Mouse (Mus musculus): Measurements from ENCODE around the gene Homer2.

Homer2 gene

GRCm38 (mm10) chr7:81697954-81698353, 9.4 kb downstream of the Homer2 start:
- peak; percentile 30 for DNase-seq

DNA sequence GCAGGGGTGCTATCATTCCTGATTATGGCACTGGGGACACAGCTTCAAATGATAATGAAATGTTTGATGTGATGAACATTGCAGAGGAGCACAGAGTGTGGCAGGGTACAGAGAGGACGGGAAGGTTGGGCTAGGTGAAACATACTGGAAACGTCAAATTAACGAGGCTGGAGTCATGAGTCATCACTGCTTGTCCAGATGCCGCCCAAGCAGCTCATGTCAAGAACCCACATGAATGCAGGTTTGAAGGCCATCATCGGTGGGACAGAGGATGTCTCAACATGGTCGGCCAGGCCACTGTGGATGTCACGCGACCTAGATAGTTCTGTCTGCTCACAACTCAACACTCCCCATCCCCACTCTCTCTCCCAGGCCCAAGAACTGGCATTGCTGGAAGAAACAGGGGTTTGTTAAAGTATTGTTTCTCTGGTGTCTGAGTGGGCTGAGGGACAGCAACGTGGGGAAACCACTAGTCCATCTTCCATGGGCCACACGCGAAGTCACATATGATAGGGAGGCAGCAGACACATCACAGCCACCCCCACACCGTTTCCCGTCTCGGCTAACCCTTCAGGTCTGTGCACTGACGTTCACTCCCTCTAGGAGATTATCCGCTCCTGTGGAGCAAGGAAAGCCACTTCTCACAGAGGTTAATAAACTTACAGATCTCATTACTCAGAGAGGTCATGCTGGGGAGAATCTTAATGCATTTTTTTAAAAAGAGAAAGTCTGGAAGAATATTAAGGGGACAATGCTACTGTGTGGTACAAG, 11.4 kb downstream of the Homer2 start:
- DNase-seq: no peak

- no peak for DNase-seq
Measured at GRCm38 (mm10) chr7:81691067-81691466, 16.3 kb downstream of the Homer2 start.

DNA sequence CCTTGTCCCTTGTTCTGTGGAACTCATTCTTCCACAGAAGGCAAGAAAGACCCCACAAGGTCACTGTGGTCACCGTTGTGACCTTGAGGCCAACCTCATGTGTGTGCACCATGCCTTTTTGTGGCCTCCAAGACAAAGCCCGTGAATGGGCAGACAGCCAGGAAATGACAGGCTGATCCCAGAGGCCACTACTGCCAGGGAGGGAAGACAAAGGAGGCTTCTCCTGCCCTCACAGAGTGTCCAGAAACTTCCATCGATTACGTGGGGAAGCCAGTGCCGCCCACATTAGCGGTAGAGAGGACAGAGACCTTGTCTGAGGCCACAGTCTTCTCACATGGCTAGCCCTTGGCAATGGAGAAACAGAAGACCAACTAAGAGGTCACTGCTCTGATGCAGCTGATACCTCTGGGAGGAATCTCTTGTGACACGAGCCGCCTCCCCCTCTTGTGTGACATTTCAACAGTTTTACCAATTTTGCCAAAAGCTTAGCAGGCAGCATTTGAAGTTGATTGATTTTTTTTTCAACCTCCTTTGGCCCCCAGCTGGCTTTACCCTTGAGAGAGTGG, 18.1 kb downstream of the Homer2 start:
- DNase-seq: peak; percentile 83

DNA sequence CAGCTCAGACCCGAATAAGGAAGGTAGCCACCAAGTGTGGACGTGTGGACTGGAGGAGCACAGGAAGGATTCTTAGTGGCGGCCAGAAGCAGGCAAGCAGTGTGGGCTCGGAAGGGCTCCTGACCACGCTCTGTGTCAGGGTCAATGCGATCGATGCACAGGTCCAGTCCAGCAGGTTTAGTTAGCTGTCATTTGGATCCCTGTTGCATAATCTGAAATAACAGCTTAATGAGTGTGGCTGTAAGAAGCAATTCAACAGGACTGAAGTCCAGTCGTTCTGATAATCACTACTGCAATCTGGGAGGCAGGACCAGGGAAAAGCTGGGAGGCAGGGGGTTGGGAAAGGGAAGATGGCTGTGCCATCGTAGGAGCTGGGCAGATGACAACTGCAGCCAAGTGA, 18.9 kb downstream of the Homer2 start:
- DNase-seq: no peak

DNA sequence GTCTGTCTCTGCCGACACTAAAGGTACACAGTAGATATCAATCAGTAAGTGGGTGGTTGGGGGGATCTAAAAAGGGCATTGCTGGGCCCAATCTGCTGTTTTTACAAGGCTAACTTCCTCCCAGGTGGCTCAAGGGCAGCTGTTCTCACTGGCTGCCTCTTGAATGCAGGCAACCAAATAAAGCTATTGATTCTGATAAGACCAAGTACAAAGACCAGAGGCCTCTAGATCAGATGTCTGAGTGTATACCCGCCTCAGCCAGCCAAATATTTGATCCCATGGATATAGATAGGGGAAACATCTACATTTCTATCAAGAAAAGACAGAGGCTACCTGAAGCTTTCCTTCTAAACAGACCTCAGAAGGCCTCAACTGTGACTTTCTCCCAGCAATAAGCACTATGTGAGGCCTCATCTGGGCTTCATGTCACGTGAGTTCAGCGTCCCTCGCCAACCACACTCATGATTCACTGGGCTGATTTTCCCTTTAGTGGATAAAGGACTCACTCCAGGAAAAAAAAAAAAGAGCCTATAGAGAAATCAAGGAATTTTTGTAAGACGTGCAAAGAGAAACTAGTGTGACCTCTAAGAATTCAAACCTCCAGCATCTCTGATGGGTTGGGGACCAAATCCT, 19.5 kb downstream of the Homer2 start:
- DNase-seq: no peak

- DNase-seq: no peak
Measured at GRCm38 (mm10) chr7:81685375-81685774, 22.0 kb downstream of the Homer2 start.

DNA sequence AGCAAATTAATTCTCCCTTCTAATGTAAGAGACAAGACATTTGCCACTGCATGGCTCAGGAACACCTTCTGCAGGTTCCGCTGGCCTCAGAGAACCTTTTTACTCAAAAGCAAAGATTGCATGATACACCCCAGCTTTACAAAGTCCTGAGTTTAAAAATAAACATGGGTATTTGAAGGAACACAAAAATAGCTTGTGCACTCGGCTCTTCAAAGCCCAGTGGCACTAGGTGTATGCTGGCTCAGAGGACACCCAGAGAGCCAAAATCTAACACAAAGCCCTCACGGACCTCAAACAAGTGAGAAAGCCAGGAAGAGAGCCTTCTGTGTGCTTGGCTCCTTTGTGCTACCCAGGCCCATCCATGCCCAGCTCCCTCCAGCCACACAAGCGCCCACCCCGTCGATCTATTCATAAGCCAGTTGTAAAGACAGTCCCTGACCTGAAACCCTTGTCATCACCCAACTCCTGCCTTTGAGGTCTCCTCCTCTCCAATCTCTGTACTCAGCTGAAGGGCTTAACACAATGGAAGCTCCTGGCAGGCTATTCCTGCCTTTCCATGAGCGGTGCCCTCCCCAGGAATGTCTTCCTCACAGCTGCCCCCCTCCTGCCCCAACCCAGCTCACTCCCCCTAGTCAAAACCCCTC, 23.4 kb downstream of the Homer2 start:
- DNase-seq: no peak

- DNase-seq: no peak
Measured at GRCm38 (mm10) chr7:81681386-81681785, 25.9 kb downstream of the Homer2 start.

DNA sequence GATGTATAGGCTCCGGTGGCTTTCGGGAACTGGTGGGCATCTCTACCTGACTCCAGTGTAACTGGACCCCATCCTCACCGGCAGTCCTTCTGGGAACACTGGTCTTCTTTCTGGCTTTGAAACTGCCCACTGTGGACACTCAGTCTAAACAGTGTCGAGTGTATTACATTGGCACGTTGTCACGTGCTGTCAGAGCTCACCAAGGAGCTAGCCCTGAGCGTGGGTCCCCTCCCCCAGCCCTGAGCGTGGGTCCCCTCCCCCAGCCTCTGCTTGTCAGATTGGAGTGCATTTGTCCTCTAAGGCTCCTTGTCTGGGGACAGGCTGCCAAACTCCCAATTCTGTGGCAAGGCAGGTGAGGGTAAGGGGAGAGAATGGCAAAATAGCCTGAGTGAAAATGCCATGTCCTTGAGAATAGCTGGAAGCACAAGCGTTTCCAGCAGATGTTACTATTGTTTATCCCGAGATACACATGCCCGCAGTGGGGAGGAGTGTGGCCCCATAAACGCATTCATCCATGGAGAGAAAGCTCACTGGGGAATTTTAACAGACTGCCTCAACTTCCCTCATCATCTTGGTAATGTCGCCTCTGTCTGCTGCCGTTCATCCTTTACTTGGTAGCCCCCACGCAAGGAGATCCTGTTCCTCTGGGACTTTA, 33.8 kb downstream of the Homer2 start:
- DNase-seq: peak; percentile 51

GRCm38 (mm10) chr7:81672735-81673291, 34.5 kb downstream of the Homer2 start:
- no peak for DNase-seq

DNA sequence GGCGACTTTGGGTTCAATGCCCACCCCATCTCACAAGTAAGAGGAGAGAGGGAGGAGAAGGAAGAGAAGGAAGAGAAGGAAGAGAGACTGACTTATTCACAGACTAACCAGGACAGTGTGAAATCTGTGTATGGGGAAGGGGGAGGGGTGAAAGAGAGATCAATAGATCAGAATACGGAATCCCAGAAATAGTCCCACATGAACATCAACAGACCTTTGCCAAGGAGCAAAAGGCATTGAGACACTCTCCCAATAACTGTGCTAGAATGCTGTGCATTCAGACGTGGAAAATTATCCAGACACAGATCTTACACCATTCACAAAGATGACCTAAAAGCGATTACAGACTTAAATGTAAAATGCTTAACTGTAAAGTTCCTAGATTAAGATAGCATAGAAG, 40.2 kb downstream of the Homer2 start:
- DNase-seq: no peak

DNA sequence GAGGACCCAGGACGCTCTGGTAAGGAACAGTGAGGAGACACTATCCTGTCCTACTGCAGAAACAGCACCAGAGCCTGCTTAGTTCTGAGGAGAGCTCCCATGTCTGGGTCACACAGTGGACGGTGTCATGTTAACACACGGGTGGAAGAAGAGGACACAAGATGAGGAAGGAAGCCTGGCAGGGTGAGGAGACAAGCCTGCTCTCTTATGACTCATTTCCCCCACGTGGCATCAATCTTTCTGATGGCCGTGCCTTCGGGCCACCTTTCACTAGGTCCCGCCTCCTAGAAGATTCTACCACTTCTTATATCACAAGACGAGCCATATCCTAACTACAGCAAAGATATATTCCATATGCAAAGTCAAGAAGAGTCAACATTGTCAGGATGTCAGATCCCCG, 40.7 kb downstream of the Homer2 start:
- DNase-seq: no peak

DNA sequence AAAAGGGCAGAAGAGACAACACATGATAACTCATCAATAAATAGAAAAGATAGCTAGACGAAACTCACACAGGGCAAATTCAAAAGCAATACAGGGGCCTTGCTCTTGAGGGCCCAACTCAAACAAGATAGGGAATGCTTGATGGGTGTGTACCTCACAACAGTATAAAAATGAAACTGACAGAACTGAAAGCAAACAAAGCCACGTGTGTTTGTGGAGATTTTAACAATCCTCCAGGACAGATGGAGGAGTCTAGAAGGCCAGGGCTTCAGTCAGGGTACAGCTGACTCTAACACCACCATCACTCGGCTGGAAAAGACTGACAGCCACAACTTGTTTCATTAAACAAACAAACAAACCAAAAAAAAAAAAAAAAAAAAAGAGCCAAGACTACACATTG, 44.3 kb downstream of the Homer2 start:
- DNase-seq: no peak

DNA sequence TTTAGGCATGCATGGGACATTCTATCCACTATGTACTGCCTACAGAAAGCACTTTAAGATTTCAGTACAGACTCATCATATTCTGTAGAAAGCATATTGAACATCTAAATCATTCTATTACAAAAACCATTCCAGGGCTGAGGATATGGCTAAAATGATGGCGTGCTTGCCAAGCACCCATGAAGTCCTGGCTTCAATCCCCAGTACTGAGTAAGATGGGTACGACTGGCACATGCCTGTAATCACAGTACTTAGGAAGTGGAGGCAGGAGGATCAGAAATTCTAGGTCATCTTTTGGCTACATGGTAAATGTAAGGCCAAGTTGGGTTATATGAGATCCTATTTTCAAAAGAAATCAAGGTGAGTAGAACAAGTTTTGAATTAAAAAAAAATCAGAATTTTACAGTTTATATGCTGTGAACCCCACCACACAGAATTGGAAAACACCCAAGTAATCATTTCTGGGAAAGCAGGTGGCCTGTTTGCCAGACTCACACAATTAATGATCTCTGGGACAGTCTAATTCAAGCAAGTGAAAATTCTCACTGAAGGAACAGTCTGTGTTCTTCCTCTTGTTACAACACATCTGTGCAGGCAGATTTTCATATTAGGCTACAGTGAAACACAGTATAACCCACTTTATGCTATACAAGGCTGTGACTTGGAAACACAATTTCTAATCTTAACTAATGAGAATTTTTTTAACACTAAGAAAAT, 49.5 kb downstream of the Homer2 start:
- DNase-seq: no peak

- no peak for DNase-seq
Measured at GRCm38 (mm10) chr7:81657055-81657454, 50.3 kb downstream of the Homer2 start.

GRCm38 (mm10) chr7:81656635-81657034, 50.7 kb downstream of the Homer2 start:
- DNase-seq: peak; percentile 51

DNA sequence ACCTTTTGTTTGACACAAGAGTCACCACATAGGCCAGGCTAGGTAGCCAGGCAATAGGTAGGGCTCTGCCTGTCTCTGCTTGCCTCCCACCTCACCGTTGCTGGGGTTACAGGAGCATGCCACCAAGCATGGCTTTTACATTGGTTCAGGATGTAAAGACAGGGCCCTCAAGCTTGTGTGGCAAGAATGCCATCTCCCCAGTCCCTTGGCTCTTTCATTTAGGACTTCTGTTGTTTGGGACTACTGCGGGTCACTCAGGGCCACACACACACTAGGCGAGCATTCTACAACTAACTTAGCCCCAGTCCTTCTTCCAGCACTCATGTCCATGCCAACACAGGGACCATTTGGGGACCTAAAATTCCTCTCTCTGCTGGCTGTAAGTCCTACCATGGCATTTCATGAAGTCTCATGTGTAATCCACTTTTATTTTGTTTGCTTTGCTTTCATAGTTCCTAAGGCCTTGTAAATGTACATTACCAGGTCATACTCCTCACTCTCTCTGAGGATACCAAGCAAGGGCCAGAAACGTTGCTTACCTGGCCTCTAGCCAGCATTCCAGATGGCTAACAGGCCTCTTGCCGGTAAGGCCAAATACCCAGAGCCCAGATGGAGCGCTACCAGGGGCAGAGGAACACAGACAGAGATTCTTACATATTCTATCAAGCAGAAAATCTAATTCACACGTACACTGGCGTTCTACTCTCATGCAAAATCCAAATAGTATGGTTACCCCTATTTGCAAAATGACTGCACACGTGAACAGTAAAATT, 52.2 kb downstream of the Homer2 start:
- DNase-seq: peak; percentile 67

GRCm38 (mm10) chr7:81653988-81654387, 53.3 kb downstream of the Homer2 start:
- DNase-seq: peak; percentile 71

DNA sequence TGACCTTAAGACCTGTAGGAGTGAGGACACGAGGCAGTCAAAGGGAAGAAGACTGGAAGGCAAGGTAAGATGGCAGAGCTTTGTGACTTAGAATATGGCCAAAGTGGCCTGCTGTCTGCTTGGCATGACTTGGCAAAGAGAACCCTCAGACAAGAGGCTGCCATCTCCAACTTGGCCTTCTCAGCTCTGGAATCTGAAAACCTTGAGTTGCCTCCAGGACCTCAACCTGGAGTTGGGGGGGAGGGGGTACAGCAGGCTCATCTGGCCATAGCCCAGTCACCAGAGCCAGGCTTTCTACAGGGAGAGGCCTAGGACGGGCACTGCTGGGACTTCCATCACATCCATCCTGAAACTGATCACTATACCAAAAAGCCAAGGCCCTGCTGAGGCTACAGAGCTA, 55.0 kb downstream of the Homer2 start:
- DNase-seq: no peak

DNA sequence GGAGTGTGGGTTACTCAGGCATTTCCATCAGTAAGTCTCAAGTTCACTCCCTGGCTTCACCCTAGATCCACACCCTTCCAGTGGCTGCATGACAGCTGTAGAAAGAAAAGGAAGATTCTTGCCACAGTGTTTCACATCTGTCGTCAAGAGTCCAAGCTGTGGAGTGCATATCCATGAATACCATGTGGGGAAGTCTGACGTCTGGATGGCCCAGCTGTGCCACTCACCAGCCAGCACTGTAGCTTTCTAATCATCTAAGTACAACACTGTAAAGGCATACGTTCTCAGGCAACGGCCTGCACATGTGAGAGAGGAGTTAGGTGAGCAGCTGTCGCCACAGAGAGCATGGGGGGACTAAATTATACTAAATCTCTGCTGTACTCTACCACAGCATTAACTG, 56.0 kb downstream of the Homer2 start:
- DNase-seq: peak; percentile 11

Data from retina, postnatal 1 day (tissue).